Mouse (Mus musculus) fibroblast of lung, adult 2 months (primary cell): Measurements from ENCODE around the gene Rras2.

Experiments used
- DNase-seq: peaks from one replicate; pipeline ENCODE4 v3.0.0-alpha.2; 2011; ENCODE audit warnings: low read depth

The Rras2 gene

DNA sequence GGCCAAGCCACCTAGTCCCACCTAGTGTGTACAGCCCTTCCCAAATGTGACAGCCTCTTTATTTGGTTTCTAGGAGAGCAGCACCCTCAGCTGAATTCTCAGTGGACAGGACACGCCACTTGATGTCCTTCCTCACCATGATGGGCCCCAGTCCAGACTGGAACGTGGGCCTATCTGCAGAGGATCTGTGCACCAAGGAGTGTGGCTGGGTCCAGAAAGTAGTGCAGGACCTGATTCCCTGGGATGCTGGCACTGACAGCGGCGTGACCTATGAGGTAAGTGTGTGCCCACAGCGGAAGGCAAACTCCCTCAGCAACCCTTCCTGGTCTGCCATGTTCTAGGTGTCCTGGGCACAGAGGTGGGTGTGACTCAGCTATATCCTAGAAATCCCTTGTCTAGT, 88.8 kb downstream of the Rras2 start:
- no peak for DNase-seq

GRCm38 (mm10) chr7:114027406-114027805, 90.2 kb downstream of the Rras2 start:
- no peak for DNase-seq

GRCm38 (mm10) chr7:114026923-114027322, 90.7 kb downstream of the Rras2 start:
- no peak for DNase-seq

GRCm38 (mm10) chr7:114020704-114021093, 96.9 kb downstream of the Rras2 start:
- peak; percentile 36 for DNase-seq

GRCm38 (mm10) chr7:114020057-114020703, 97.4 kb downstream of the Rras2 start:
- no peak for DNase-seq

DNA sequence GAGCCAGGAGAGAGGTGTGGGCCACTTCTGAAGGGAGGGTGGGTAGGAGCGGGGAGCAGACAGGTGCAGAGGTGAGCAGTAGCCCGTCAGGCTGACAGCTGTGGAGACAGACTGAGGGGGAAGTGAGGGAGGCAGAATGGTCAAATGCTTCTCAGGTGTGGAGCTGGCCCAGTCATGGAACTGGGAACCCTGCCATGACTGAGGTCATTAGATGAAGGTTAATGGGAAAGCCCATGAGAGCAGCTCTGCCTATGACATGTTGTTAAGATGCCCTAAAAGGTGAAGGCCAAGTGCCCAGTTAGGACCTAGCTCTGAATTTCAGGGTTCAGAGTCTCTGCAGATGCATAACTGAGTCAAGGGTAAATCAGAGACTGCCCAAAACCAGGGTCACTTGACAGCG, 98.7 kb downstream of the Rras2 start:
- no peak for DNase-seq

DNA sequence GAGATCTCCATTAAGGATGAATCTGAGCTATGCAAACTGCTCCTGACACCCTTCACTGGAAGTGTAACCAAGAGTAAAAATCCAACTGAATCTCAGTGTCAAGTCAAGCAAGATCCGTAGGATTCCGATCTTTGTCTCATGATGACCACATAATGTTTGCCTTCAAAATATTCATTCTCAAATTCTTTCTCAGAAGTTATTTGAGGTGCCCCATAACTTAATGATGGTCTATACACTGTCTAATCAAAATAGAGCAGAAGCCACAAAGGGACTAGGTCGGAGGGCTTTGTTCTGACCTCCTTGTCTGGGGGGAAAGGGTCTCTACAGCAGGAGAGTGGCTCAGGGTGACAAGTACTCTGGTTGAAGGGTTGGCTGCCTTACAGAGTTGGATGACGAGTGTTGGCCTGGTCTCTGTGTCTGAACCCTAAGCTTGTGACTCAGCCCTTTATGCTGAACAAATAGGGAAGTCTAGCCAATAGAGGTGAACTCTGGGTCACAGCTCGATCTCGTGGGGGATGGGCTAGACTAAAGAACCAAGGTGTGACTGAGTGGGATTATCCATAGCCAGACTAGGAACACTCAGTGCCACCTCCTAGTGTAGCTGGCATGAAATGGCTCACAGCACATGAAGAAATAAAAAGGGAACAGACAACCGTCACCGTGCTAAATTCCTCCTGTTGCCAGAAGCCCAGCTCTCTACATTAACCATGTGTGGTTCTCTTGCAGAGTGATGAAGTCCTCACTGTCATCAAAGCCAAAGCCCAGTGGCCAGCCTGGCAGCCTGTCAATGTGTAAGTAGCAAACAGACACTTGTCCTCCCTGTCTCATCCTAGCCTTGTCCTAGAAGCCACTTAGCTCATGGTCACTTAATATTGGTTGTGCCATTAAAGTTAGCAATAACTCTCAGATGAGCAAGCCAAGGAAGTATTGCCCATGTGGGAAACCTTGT, 101.3 kb downstream of the Rras2 start:
- DNase-seq: peak; percentile 18

DNA sequence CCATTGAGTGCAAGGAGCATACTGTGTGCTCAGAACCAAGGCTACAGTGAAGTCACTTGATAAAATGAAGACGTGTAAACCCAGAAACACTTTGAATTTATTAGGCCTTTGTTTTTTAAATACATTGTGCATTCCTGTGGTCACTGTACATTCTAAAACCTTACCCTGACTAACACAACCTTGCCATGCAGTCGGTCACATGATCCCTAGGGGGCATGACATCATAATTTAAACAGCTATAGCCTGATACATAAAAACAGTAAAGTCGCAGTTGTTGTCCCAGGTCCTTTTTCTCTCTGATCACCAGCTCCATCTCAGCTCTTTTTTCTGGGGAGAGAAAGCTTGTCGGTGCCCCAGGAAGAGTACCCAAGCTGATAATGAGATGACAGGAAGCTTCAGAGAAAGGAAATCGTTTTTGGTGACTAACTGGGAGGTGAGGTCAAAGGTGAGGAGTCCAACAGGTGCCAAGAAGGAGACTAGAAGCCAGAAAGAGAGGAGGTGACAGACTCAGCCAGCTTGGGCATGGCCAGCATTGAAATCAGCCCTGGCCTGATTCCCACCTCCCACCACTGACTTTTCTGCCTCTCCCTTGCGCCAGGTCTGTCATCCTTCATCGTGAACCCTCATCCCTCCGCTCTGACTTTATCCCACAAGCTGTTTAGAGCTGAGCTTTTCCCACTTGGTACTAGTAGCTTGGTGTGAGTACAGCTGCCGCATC, 105.7 kb downstream of the Rras2 start:
- DNase-seq: no peak

GRCm38 (mm10) chr7:114007565-114007964, 110.0 kb downstream of the Rras2 start:
- DNase-seq: no peak

DNA sequence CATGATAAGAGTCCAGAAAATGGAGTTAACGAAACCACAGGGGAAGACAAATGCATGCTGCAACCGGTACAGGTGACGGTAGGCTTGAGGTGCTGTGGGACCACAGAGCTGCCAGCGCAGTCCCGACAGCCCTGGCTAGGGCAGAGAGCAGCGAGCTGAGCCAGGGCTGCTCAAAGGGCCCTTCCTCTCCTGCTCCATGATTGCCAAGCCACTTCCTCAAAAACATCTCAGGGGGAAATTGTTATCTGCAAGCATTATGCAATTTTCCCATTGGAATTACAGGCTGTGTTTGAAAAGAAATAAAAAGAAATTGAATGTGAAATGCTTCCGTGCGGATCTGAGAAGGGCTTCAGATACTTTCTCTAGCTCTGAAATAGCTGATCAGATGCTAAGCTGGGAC, 111.1 kb downstream of the Rras2 start:
- DNase-seq: no peak

- no peak for DNase-seq
Measured at GRCm38 (mm10) chr7:114005499-114005898, 112.1 kb downstream of the Rras2 start.

DNA sequence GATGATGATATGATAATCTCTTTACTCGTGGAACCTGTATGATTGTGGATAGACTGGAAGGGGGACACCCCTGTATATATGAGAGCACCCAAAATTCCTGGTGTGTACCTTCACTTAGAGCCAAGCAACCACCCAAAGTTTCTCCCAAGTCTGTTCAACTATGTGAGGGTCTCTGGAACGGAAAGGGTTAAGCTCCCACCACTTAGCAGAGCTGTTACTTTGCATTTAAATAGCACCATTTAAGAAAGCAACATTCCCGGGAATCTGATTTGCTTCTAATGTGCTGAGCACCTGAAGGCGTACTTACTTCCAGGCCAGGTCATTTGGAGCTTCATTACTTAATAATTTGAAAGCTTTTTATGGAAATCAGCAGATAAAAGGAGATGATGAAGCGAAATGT, 113.4 kb downstream of the Rras2 start:
- no peak for DNase-seq

DNA sequence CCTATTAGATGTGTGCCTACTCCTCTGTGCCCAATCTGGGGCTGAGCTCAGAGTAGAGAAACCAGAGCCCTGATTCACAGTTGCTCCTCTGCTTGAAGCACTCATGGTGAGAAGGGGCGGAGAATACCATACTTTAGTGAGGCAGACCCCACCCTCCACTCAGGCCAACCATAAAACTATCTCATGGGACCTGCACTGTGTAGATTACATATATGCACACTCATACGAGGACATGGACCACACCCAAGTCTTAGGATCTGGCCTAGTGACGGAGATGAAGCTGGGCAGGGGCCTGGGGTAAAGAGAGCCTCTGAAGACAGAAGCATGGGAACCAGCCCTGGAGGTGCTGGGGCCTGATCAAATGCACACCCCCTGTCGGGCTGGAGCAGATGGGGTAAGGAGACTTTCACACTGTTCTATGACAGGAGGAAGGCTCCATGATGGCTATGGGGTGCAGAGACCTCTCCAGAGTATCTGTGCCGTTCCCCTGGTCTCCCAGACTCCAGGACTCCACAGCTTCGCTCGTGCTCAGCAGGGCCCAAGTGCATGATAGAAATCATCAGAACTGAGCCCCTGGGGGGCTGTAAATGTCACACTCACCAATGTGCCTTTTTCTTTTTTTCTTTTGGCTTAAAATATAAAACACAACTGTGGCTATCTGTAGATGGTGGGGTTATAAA, 119.8 kb downstream of the Rras2 start:
- no peak for DNase-seq
